Mouse (Mus musculus): ENCODE data around the gene Rnf183. TPM values are rescaled to one million over a fixed set of nuclear protein-coding genes. Genes with fewer than 3 reads are reported as not detected.

Gene Rnf183
- polyA plus RNA-seq, 1 experiment = not detected

GRCm38 (mm10) chr4:62411606-62412005 lies 23.4 kb downstream of the Rnf183 start:
- H3K36me3 ChIP-seq (ENCODE audit: control insufficient read depth, insufficient read depth, low read length) = peaks cover 24% of the 10 kb centered on the region
- WGBS = 70% methylated on average over 10 of the region's 10 CpGs
- H3K27ac ChIP-seq (ENCODE audit: insufficient read depth, low read length) = no peak overlapping the region
- no peak for TF ChIP-seq CTCF (IDR thresholded peaks at IDR 0.05; ENCODE audit: extremely low read depth, insufficient read depth, insufficient read length, insufficient replicate concordance)
- no peak for TF ChIP-seq POLR2A (IDR thresholded peaks at IDR 0.05; ENCODE audit: low read depth, low read length)
- no peaks in the 10 kb centered on the region for H3K27me3 ChIP-seq (ENCODE audit: control insufficient read depth, insufficient read depth, low read length)
- DNase-seq (ENCODE audit: low read depth in 1 of 2, low spot score in 2 of 2) = no peak
- H3K4me1 ChIP-seq (ENCODE audit: control insufficient read depth, insufficient read depth, insufficient read length) = peaks cover 2% of the 10 kb centered on the region
- no peak overlapping the region for H3K4me3 ChIP-seq (ENCODE audit: extremely low read depth, insufficient read depth, insufficient read length)

GRCm38 (mm10) chr4:62410325-62410724 lies 24.7 kb downstream of the Rnf183 start:
- TF ChIP-seq CTCF (IDR thresholded peaks at IDR 0.05; ENCODE audit: extremely low read depth, insufficient read depth, insufficient read length, insufficient replicate concordance) (no peak), POLR2A (IDR thresholded peaks at IDR 0.05; ENCODE audit: low read depth, low read length) (no peak)
- Histone ChIP-seq H3K36me3 (ENCODE audit: control insufficient read depth, insufficient read depth, low read length) (peaks cover 13% of the 10 kb centered on the region), H3K4me1 (ENCODE audit: control insufficient read depth, insufficient read depth, insufficient read length) (peaks cover 2% of the 10 kb centered on the region), H3K27me3 (ENCODE audit: control insufficient read depth, insufficient read depth, low read length) (no peaks in the 10 kb centered on the region), H3K4me3 (ENCODE audit: extremely low read depth, insufficient read depth, insufficient read length) (no peak overlapping the region), H3K27ac (ENCODE audit: insufficient read depth, low read length) (no peak overlapping the region)
- 90% methylated on average over 2 of the region's 2 CpGs for WGBS
- DNase-seq (ENCODE audit: low read depth in 1 of 2, low spot score in 2 of 2) = no peak

DNA sequence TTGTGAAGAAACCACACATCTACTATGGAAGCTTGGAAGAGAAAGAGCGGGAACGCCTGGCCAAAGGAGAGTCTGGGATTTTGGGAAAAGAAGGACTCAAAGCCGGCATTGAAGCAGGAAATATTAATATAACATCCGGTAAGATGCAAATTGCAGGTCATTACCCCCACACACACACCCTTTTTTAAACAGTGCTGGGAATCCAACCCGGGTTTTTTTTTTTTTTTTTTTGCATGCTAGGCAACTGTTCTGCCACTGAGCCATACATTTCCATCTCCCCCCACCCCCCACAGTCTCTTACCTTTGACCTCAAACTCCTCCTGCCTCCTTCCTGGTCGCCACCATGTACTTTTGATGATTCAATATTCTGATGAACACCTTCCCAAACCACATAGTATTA lies 25.4 kb downstream of the Rnf183 start:
- DNase-seq (ENCODE audit: low read depth in 1 of 2, low spot score in 2 of 2) = no peak
- no peak overlapping the region for H3K27ac ChIP-seq (ENCODE audit: insufficient read depth, low read length)
- H3K4me3 ChIP-seq (ENCODE audit: extremely low read depth, insufficient read depth, insufficient read length) = peak overlapping the region; percentile 80; the same call in 1 of the 2 replicates
- peaks cover 2% of the 10 kb centered on the region for H3K4me1 ChIP-seq (ENCODE audit: control insufficient read depth, insufficient read depth, insufficient read length)
- 31% methylated on average over 6 of the region's 6 CpGs for WGBS
- no peak for TF ChIP-seq POLR2A (IDR thresholded peaks at IDR 0.05; ENCODE audit: low read depth, low read length)
- no peak for TF ChIP-seq CTCF (IDR thresholded peaks at IDR 0.05; ENCODE audit: extremely low read depth, insufficient read depth, insufficient read length, insufficient replicate concordance)
- no peaks in the 10 kb centered on the region for H3K27me3 ChIP-seq (ENCODE audit: control insufficient read depth, insufficient read depth, low read length)
- H3K36me3 ChIP-seq (ENCODE audit: control insufficient read depth, insufficient read depth, low read length) = peaks cover 7% of the 10 kb centered on the region

DNA sequence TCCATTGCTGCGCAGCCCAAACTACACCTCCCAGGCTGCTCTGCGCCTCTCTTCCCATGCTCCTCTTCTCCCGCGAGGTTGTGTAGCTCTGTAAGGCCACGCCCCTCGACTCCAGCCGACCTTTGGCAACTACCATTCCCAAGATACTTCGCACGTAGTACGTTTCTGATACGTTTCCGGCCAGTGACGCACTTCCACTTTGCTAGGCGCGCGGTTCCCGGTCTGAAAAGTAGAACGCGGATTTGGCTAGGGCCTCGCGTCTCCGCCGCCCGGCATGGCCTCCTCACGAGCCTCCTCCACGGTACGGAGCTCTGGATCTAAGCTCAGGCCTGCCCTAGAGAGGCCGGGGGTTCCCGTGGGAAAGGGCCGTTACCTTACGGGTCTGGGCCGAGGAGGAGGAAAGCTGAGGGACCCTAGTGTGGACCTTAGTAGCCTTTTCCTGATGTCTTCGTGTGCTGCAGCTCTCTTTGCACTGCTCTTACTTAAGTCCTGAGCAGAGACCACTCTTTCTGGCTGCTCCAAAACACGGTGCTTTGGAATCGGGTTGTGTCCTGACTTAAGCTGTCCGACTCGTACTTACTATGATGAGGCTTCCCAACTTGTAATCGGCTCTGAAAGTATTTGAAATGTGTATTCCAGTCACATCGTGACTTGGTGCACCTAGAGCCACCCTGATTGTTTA lies 26.3 kb downstream of the Rnf183 start, which contains the start of the genes Cdc26 and Prpf4:
Gene Cdc26 (minus strand): TSS at position 42 of the 682 bp plus-strand sequence.
Gene Prpf4 (plus strand): TSS at position 197 of the 682 bp plus-strand sequence.
- peak; percentile 97 to 98 for DNase-seq (ENCODE audit: low read depth in 1 of 2, low spot score in 2 of 2)
- H3K4me1 ChIP-seq (ENCODE audit: control insufficient read depth, insufficient read depth, insufficient read length) = peaks cover 2% of the 10 kb centered on the region
- H3K27me3 ChIP-seq (ENCODE audit: control insufficient read depth, insufficient read depth, low read length) = no peaks in the 10 kb centered on the region
- under 1% methylated on average over 39 of the region's 39 CpGs for WGBS
- peak within 1 kb of the TSS; percentile 80 for H3K4me3 ChIP-seq (ENCODE audit: extremely low read depth, insufficient read depth, insufficient read length)
- H3K27ac ChIP-seq (ENCODE audit: insufficient read depth, low read length) = peak within 1 kb of the TSS; percentile 82
- TF ChIP-seq POLR2A (IDR thresholded peaks at IDR 0.05; ENCODE audit: low read depth, low read length) (peak; percentile 57), CTCF (IDR thresholded peaks at IDR 0.05; ENCODE audit: extremely low read depth, insufficient read depth, insufficient read length, insufficient replicate concordance) (no peak)
- peaks cover 5% of the 10 kb centered on the region for H3K36me3 ChIP-seq (ENCODE audit: control insufficient read depth, insufficient read depth, low read length)

- H3K4me1 ChIP-seq (ENCODE audit: control insufficient read depth, insufficient read depth, insufficient read length) = peaks cover 2% of the 10 kb centered on the region
- DNase-seq (ENCODE audit: low read depth in 1 of 2, low spot score in 2 of 2) = peak; percentile 29 to 56
- whole genome bisulfite sequencing = under 1% methylated on average over 35 of the region's 35 CpGs
- no peak for TF ChIP-seq POLR2A (IDR thresholded peaks at IDR 0.05; ENCODE audit: low read depth, low read length)
- TF ChIP-seq CTCF (IDR thresholded peaks at IDR 0.05; ENCODE audit: extremely low read depth, insufficient read depth, insufficient read length, insufficient replicate concordance) = peak; percentile 51
- no peaks in the 10 kb centered on the region for H3K27me3 ChIP-seq (ENCODE audit: control insufficient read depth, insufficient read depth, low read length)
- H3K27ac ChIP-seq (ENCODE audit: insufficient read depth, low read length) = peak overlapping the region; percentile 61
- peak overlapping the region; percentile 78 for H3K4me3 ChIP-seq (ENCODE audit: extremely low read depth, insufficient read depth, insufficient read length)
- H3K36me3 ChIP-seq (ENCODE audit: control insufficient read depth, insufficient read depth, low read length) = peaks cover 4% of the 10 kb centered on the region
Measured at GRCm38 (mm10) chr4:62407730-62408582, 27.1 kb downstream of the Rnf183 start.

DNA sequence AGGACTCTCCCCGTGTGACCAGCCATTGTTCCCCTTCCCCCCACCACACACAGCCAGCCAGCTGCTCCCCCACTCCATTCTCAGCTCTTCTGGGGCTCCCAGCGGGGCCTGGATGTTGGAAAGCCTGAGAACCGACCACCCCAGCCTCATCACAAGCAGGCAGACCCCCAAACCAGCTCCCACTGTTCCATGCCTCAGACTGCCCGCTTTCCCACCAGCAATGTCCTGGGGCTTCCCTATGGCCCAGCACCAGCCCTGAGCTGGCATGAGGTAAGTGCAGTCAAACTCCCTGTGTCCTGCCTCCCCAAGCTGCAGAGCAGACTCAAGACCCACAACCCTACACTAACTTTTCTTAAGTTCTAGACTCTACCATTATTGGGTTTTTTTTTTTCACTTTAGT lies 28.9 kb downstream of the Rnf183 start:
- TF ChIP-seq POLR2A (IDR thresholded peaks at IDR 0.05; ENCODE audit: low read depth, low read length) (no peak), CTCF (IDR thresholded peaks at IDR 0.05; ENCODE audit: extremely low read depth, insufficient read depth, insufficient read length, insufficient replicate concordance) (no peak)
- Histone ChIP-seq H3K27ac (ENCODE audit: insufficient read depth, low read length) (no peak overlapping the region), H3K36me3 (ENCODE audit: control insufficient read depth, insufficient read depth, low read length) (peaks cover 8% of the 10 kb centered on the region), H3K4me1 (ENCODE audit: control insufficient read depth, insufficient read depth, insufficient read length) (peaks cover 2% of the 10 kb centered on the region), H3K27me3 (ENCODE audit: control insufficient read depth, insufficient read depth, low read length) (no peaks in the 10 kb centered on the region), H3K4me3 (ENCODE audit: extremely low read depth, insufficient read depth, insufficient read length) (no peak overlapping the region)
- no peak for DNase-seq (ENCODE audit: low read depth in 1 of 2, low spot score in 2 of 2)
- WGBS = 82% methylated on average over 4 of the region's 4 CpGs
